Mouse (Mus musculus) stomach, postnatal 0 days (tissue): ENCODE results near the gene Ubxn10.

Experiments
- CTCF ChIP-seq: IDR thresholded peaks from 2 replicates; pipeline ENCODE4 v1.5.1; 2016; ENCODE audit warnings: antibody characterized with exemption, low read depth, mild to moderate bottlenecking, moderate library complexity
- EP300 ChIP-seq: optimal IDR thresholded peaks from 2 replicates; pipeline ENCODE3; 2016; ENCODE audit warnings: antibody characterized with exemption

GRCm38 (mm10) chr4:138775435-138775834 lies 38.5 kb upstream of the Ubxn10 start, which contains the start of gene Pla2g2d:
- TF ChIP-seq CTCF, result no peak
- TF ChIP-seq EP300, result no peak
